Mouse (Mus musculus) bone marrow macrophage, adult 2 months (primary cell): Measurements from ENCODE around the gene Akap2.

Experiments
- CTCF ChIP-seq: IDR thresholded peaks from 2 replicates; pipeline ENCODE4 v1.5.1; 2012; ENCODE audit warnings: low read depth, mild to moderate bottlenecking, low read length, moderate library complexity
- POLR2A ChIP-seq: IDR thresholded peaks from 2 replicates; pipeline ENCODE4 v1.6.1; 2012; ENCODE audit warnings: mild to moderate bottlenecking, low read depth, low read length, borderline replicate concordance

- TF ChIP-seq CTCF (no peak), POLR2A (no peak)
Measured at GRCm38 (mm10) chr4:57812075-57812474, 94.6 kb downstream of the Akap2 start.
